Mouse (Mus musculus): ENCODE measurements around the gene Olfr1382. TPM values are rescaled to one million over a fixed set of nuclear protein-coding genes. Genes with fewer than 3 reads are reported as not detected.
"Not testable (repeated sequence)": the region's sequence is repeated elsewhere in the genome, so short reads cannot be mapped to it uniquely, and the experiment has no call there.

Gene Olfr1382
- not detected in 2 replicates for polyA plus RNA-seq (2012; rRNA removed)

- no peak for TF ChIP-seq CTCF (IDR thresholded peaks at IDR 0.05; ENCODE audit: borderline replicate concordance, control insufficient read depth, extremely low read depth, insufficient read depth, low read length, poor library complexity)
- WGBS = 89% methylated on average over 3 of the region's 3 CpGs
- no peaks in the 10 kb centered on the region for H3K36me3 ChIP-seq (ENCODE audit: control insufficient read depth, insufficient read depth, low read length)
- H3K4me1 ChIP-seq (replicated peaks; ENCODE audit: control insufficient read depth, insufficient read depth, low read length) = no peaks in the 10 kb centered on the region
- no peak for DNase-seq
- H3K4me3 ChIP-seq (ENCODE audit: control insufficient read depth, insufficient read depth, low read length) = no peak within 1 kb of the TSS
- no peaks in the 10 kb centered on the region for H3K27me3 ChIP-seq (ENCODE audit: control insufficient read depth, insufficient read depth, low read length)
- no peak within 1 kb of the TSS for H3K27ac ChIP-seq (ENCODE audit: control insufficient read depth, insufficient read depth, low read length)
These were observed at the start of gene Olfr1382 for GRCm38 (mm10) chr11:49527947-49528346. TSS of gene Olfr1382 (plus strand) at chr11:49528247.

- no peaks in the 10 kb centered on the region for H3K4me1 ChIP-seq (replicated peaks; ENCODE audit: control insufficient read depth, insufficient read depth, low read length)
These were observed 42.1 kb upstream of the Olfr1382 start for GRCm38 (mm10) chr11:49485973-49486372.

GRCm38 (mm10) chr11:49488770-49489169 lies 39.3 kb upstream of the Olfr1382 start, which contains the start of gene Olfr1385:
TSS of gene Olfr1385 (plus strand) at chr11:49489070.
- not testable (repeated sequence) for H3K4me1 ChIP-seq (replicated peaks; ENCODE audit: control insufficient read depth, insufficient read depth, low read length); H3K4me3 ChIP-seq (ENCODE audit: control insufficient read depth, insufficient read depth, low read length); H3K27me3 ChIP-seq (ENCODE audit: control insufficient read depth, insufficient read depth, low read length); H3K27ac ChIP-seq (ENCODE audit: control insufficient read depth, insufficient read depth, low read length); DNase-seq; H3K36me3 ChIP-seq (ENCODE audit: control insufficient read depth, insufficient read depth, low read length)
- WGBS = 75% methylated on average over 1 of the region's 1 CpGs

More at GRCm38 (mm10) chr11:49485973-49486372, 42.1 kb upstream of the Olfr1382 start:
- WGBS = 70% methylated on average over 4 of the region's 4 CpGs
- no peaks in the 10 kb centered on the region for H3K27me3 ChIP-seq (ENCODE audit: control insufficient read depth, insufficient read depth, low read length)
- H3K4me3 ChIP-seq (ENCODE audit: control insufficient read depth, insufficient read depth, low read length) = no peak overlapping the region
- no peaks in the 10 kb centered on the region for H3K36me3 ChIP-seq (ENCODE audit: control insufficient read depth, insufficient read depth, low read length)
- no peak for DNase-seq
- TF ChIP-seq CTCF (IDR thresholded peaks at IDR 0.05; ENCODE audit: borderline replicate concordance, control insufficient read depth, extremely low read depth, insufficient read depth, low read length, poor library complexity) = no peak
- TF ChIP-seq POLR2A (IDR thresholded peaks at IDR 0.05; ENCODE audit: control insufficient read depth, extremely low read depth, insufficient read depth, low read length, poor library complexity) = no peak
- H3K27ac ChIP-seq (ENCODE audit: control insufficient read depth, insufficient read depth, low read length) = no peak overlapping the region

- Histone ChIP-seq H3K27ac (ENCODE audit: control insufficient read depth, insufficient read depth, low read length) (no peak overlapping the region), H3K4me3 (ENCODE audit: control insufficient read depth, insufficient read depth, low read length) (no peak overlapping the region), H3K4me1 (replicated peaks; ENCODE audit: control insufficient read depth, insufficient read depth, low read length) (no peaks in the 10 kb centered on the region), H3K36me3 (ENCODE audit: control insufficient read depth, insufficient read depth, low read length) (no peaks in the 10 kb centered on the region), H3K27me3 (ENCODE audit: control insufficient read depth, insufficient read depth, low read length) (no peaks in the 10 kb centered on the region)
- no peak for DNase-seq
- TF ChIP-seq CTCF (IDR thresholded peaks at IDR 0.05; ENCODE audit: borderline replicate concordance, control insufficient read depth, extremely low read depth, insufficient read depth, low read length, poor library complexity) (no peak), POLR2A (IDR thresholded peaks at IDR 0.05; ENCODE audit: control insufficient read depth, extremely low read depth, insufficient read depth, low read length, poor library complexity) (no peak)
- 69% methylated on average over 5 of the region's 5 CpGs for WGBS
These were observed 10.0 kb upstream of the Olfr1382 start for GRCm38 (mm10) chr11:49518086-49518485.

GRCm38 (mm10) chr11:49519348-49519747 lies 8.7 kb upstream of the Olfr1382 start, which contains the start of gene Olfr1383:
TSS of gene Olfr1383 (plus strand) at chr11:49519648.
- H3K27ac ChIP-seq (ENCODE audit: control insufficient read depth, insufficient read depth, low read length) = no peak within 1 kb of the TSS
- no peaks in the 10 kb centered on the region for H3K36me3 ChIP-seq (ENCODE audit: control insufficient read depth, insufficient read depth, low read length)
- TF ChIP-seq POLR2A (IDR thresholded peaks at IDR 0.05; ENCODE audit: control insufficient read depth, extremely low read depth, insufficient read depth, low read length, poor library complexity) (no peak), CTCF (IDR thresholded peaks at IDR 0.05; ENCODE audit: borderline replicate concordance, control insufficient read depth, extremely low read depth, insufficient read depth, low read length, poor library complexity) (no peak)
- no peak for DNase-seq
- no peaks in the 10 kb centered on the region for H3K4me1 ChIP-seq (replicated peaks; ENCODE audit: control insufficient read depth, insufficient read depth, low read length)
- H3K27me3 ChIP-seq (ENCODE audit: control insufficient read depth, insufficient read depth, low read length) = no peaks in the 10 kb centered on the region
- no peak within 1 kb of the TSS for H3K4me3 ChIP-seq (ENCODE audit: control insufficient read depth, insufficient read depth, low read length)

GRCm38 (mm10) chr11:49532761-49533160 lies 4.7 kb downstream of the Olfr1382 start:
- Histone ChIP-seq H3K27ac (ENCODE audit: control insufficient read depth, insufficient read depth, low read length) (no peak overlapping the region), H3K4me1 (replicated peaks; ENCODE audit: control insufficient read depth, insufficient read depth, low read length) (no peaks in the 10 kb centered on the region), H3K36me3 (ENCODE audit: control insufficient read depth, insufficient read depth, low read length) (no peaks in the 10 kb centered on the region), H3K4me3 (ENCODE audit: control insufficient read depth, insufficient read depth, low read length) (no peak overlapping the region), H3K27me3 (ENCODE audit: control insufficient read depth, insufficient read depth, low read length) (no peaks in the 10 kb centered on the region)
- DNase-seq = no peak
- TF ChIP-seq CTCF (IDR thresholded peaks at IDR 0.05; ENCODE audit: borderline replicate concordance, control insufficient read depth, extremely low read depth, insufficient read depth, low read length, poor library complexity) = no peak
- TF ChIP-seq POLR2A (IDR thresholded peaks at IDR 0.05; ENCODE audit: control insufficient read depth, extremely low read depth, insufficient read depth, low read length, poor library complexity) = no peak

- WGBS = 94% methylated on average over 2 of the region's 2 CpGs
- H3K4me1 ChIP-seq (replicated peaks; ENCODE audit: control insufficient read depth, insufficient read depth, low read length); DNase-seq; H3K4me3 ChIP-seq (ENCODE audit: control insufficient read depth, insufficient read depth, low read length); H3K27me3 ChIP-seq (ENCODE audit: control insufficient read depth, insufficient read depth, low read length); H3K27ac ChIP-seq (ENCODE audit: control insufficient read depth, insufficient read depth, low read length); H3K36me3 ChIP-seq (ENCODE audit: control insufficient read depth, insufficient read depth, low read length): not testable (repeated sequence)
These were observed 8.6 kb downstream of the Olfr1382 start for GRCm38 (mm10) chr11:49536631-49537030.

- not testable (repeated sequence) for H3K27me3 ChIP-seq (ENCODE audit: control insufficient read depth, insufficient read depth, low read length); H3K4me1 ChIP-seq (replicated peaks; ENCODE audit: control insufficient read depth, insufficient read depth, low read length); H3K4me3 ChIP-seq (ENCODE audit: control insufficient read depth, insufficient read depth, low read length); H3K36me3 ChIP-seq (ENCODE audit: control insufficient read depth, insufficient read depth, low read length); H3K27ac ChIP-seq (ENCODE audit: control insufficient read depth, insufficient read depth, low read length); DNase-seq
- WGBS = 85% methylated on average over 3 of the region's 3 CpGs
These were observed 15.1 kb downstream of the Olfr1382 start, which contains the start of gene Olfr1381 for GRCm38 (mm10) chr11:49543149-49543548. TSS of gene Olfr1381 (plus strand) at chr11:49543449.

GRCm38 (mm10) chr11:49554033-49554432 lies 26.0 kb downstream of the Olfr1382 start:
- H3K27ac ChIP-seq (ENCODE audit: control insufficient read depth, insufficient read depth, low read length); H3K36me3 ChIP-seq (ENCODE audit: control insufficient read depth, insufficient read depth, low read length); H3K27me3 ChIP-seq (ENCODE audit: control insufficient read depth, insufficient read depth, low read length); H3K4me3 ChIP-seq (ENCODE audit: control insufficient read depth, insufficient read depth, low read length); H3K4me1 ChIP-seq (replicated peaks; ENCODE audit: control insufficient read depth, insufficient read depth, low read length); DNase-seq: not testable (repeated sequence)
- WGBS = 80% methylated on average over 3 of the region's 3 CpGs

- WGBS = 83% methylated on average over 5 of the region's 5 CpGs
- H3K4me3 ChIP-seq (ENCODE audit: control insufficient read depth, insufficient read depth, low read length); H3K4me1 ChIP-seq (replicated peaks; ENCODE audit: control insufficient read depth, insufficient read depth, low read length); DNase-seq; H3K27ac ChIP-seq (ENCODE audit: control insufficient read depth, insufficient read depth, low read length); H3K27me3 ChIP-seq (ENCODE audit: control insufficient read depth, insufficient read depth, low read length); H3K36me3 ChIP-seq (ENCODE audit: control insufficient read depth, insufficient read depth, low read length): not testable (repeated sequence)
These were observed 28.5 kb downstream of the Olfr1382 start, which contains the start of gene Olfr1380 for GRCm38 (mm10) chr11:49556578-49556977. TSS of gene Olfr1380 (plus strand) at chr11:49556878.

All from thymus, adult 2 months (tissue).